Mouse (Mus musculus): Measurements from ENCODE around the gene Sema6b. TPM values are rescaled to one million over a fixed set of nuclear protein-coding genes. Genes with fewer than 3 reads are reported as not detected.
A peak's percentile ranks its signal among the peaks of the same experiment; 100 is the strongest.

Gene Sema6b
- total RNA-seq, 4 experiments from 2014 or later = 116 to 130 (median 121) TPM

GRCm38 (mm10) chr17:56092794-56093193 is 47.3 kb downstream of the Sema6b start:
- DNase-seq (ENCODE audit: low spot score in 2 of 2) = no peak

- no peak for DNase-seq (ENCODE audit: low spot score in 2 of 2)
Observed at GRCm38 (mm10) chr17:56092312-56092711, 47.8 kb downstream of the Sema6b start.

GRCm38 (mm10) chr17:56080781-56081585 is 59.2 kb downstream of the Sema6b start:
- DNase-seq (ENCODE audit: low spot score in 2 of 2) = peak in 1 of 2 experiments; percentile 74

GRCm38 (mm10) chr17:56079921-56080320 is 60.2 kb downstream of the Sema6b start:
- DNase-seq (ENCODE audit: low spot score in 2 of 2) = no peak

- DNase-seq (ENCODE audit: low spot score in 2 of 2) = peak; percentile 96 to 100
Observed at GRCm38 (mm10) chr17:56078880-56079795, 61.0 kb downstream of the Sema6b start, which contains the start of gene Hdgfl2. Gene Hdgfl2, plus strand, starts transcription at chr17:56079634.

GRCm38 (mm10) chr17:56078361-56078760 is 61.8 kb downstream of the Sema6b start:
- peak in 1 of 2 experiments; percentile 58 for DNase-seq (ENCODE audit: low spot score in 2 of 2)

GRCm38 (mm10) chr17:56077523-56077922 is 62.6 kb downstream of the Sema6b start:
- DNase-seq (ENCODE audit: low spot score in 2 of 2) = no peak

GRCm38 (mm10) chr17:56074827-56075208 is 65.3 kb downstream of the Sema6b start, which contains the start of gene Ubxn6:
Gene Ubxn6, minus strand, starts transcription at chr17:56075028.
- DNase-seq (ENCODE audit: low spot score in 2 of 2) = peak; percentile 90 to 97

GRCm38 (mm10) chr17:56074097-56074826 is 65.9 kb downstream of the Sema6b start:
- DNase-seq (ENCODE audit: low spot score in 2 of 2) = peak; percentile 59 to 75

Small RNA genes within 50 kb of the gene (microRNA-seq; reads per million reads assigned to microRNA genes)
- gene Gm44397 = 0 reads per million in 2 experiments

Other genes with a start within 250 kb of the Sema6b start
- 1 to 10 TPM; 6.4 to 6.9 (median 6.9) TPM for gene Zfp959, start 248.2 kb downstream of the Sema6b start, total RNA-seq (2022)
- gene Zfp119b, start 190.8 kb downstream of the Sema6b start, total RNA-seq (2022) = 1 to 10 TPM; 3.5 to 5.2 (median 4.0) TPM
- 1 to 10 TPM; 1.1 to 2.5 (median 1.7) TPM for gene Ebi3, start 187.7 kb downstream of the Sema6b start, total RNA-seq (2022)
- 10 to 100 TPM; 12.9 to 16.9 (median 15.0) TPM for gene Yju2, start 181.2 kb downstream of the Sema6b start, total RNA-seq (2022)
- gene Shd, start 169.9 kb downstream of the Sema6b start, total RNA-seq (2022) = 10 to 100 TPM; 34.8 to 38.9 (median 37.7) TPM
- gene Fsd1, start 153.8 kb downstream of the Sema6b start, total RNA-seq (2022) = 10 to 100 TPM; 73.6 to 91.7 (median 81.2) TPM
- 1 to 10 TPM; 1.7 to 2.4 (median 2.1) TPM for gene Stap2, start 134.8 kb downstream of the Sema6b start, total RNA-seq (2022)
- gene Mpnd, start 134.6 kb downstream of the Sema6b start, total RNA-seq (2022) = 100 to 1,000 TPM; 107 to 123 (median 117) TPM
- 10 to 100 TPM; 31.2 to 36.7 (median 34.0) TPM for gene Sh3gl1, start 103.7 kb downstream of the Sema6b start, total RNA-seq (2022)
- 1 to 10 TPM; 2.6 to 3.5 (median 3.1) TPM for gene Chaf1a, start 99.9 kb downstream of the Sema6b start, total RNA-seq (2022)
- 10 to 100 TPM; 86.2 to 97.2 (median 91.5) TPM for gene Ubxn6, start 65.3 kb downstream of the Sema6b start, total RNA-seq (2022)
- gene Hdgfl2, start 60.7 kb downstream of the Sema6b start, total RNA-seq (2022) = 100 to 1,000 TPM in 3 of 4 experiments, 10 to 100 TPM in 1; 95.3 to 115 (median 104) TPM
- 10 to 100 TPM in 1 of 4 experiments, 1 to 10 TPM in 3; 4.7 to 14.9 (median 7.5) TPM for gene Plin4, start 30.5 kb downstream of the Sema6b start, total RNA-seq (2022)
- under 1 TPM; 0.81 to 0.96 (median 0.93) TPM for gene Plin5, start 22.7 kb downstream of the Sema6b start, total RNA-seq (2022)
- gene Lrg1, start 18.3 kb downstream of the Sema6b start, total RNA-seq (2022) = 1 to 10 TPM; 1.5 to 3.4 (median 2.0) TPM
- gene Tnfaip8l1, start 22.1 kb upstream of the Sema6b start, total RNA-seq (2022) = 1 to 10 TPM; 6.1 to 8.9 (median 7.1) TPM
- gene Mydgf, start 43.6 kb upstream of the Sema6b start, total RNA-seq (2022) = 10 to 100 TPM; 36.8 to 38.3 (median 37.5) TPM
- gene Dpp9, start 78.6 kb upstream of the Sema6b start, total RNA-seq (2022) = 10 to 100 TPM; 56.1 to 61.3 (median 59.8) TPM
- 10 to 100 TPM; 33.1 to 34.5 (median 33.8) TPM for gene Fem1a, start 116.5 kb upstream of the Sema6b start, total RNA-seq (2022)
- 1 to 10 TPM; 5.7 to 8.4 (median 6.5) TPM for gene Ticam1, start 136.4 kb upstream of the Sema6b start, total RNA-seq (2022)
- gene Plin3, start 152.5 kb upstream of the Sema6b start, total RNA-seq (2022) = 10 to 100 TPM; 14.6 to 18.2 (median 15.4) TPM
- gene Arrdc5, start 159.9 kb upstream of the Sema6b start, total RNA-seq (2022) = not detected
- gene Uhrf1, start 163.0 kb upstream of the Sema6b start, total RNA-seq (2022) = 1 to 10 TPM in 2 of 4 experiments, under 1 TPM in 2; 0.80 to 1.8 (median 1.3) TPM
- 10 to 100 TPM; 66.4 to 71.0 (median 67.0) TPM for gene Kdm4b, start 185.7 kb upstream of the Sema6b start, total RNA-seq (2022)